8 mouse cellular contexts compared by ENCODE assay signal in genomic region chr6:56715270-56715666, GRCm38 (mm10). TPM values are rescaled to one million over a fixed set of nuclear protein-coding genes. Genes with fewer than 3 reads are reported as not detected.
A peak's percentile ranks its signal among the peaks of the same experiment; 100 is the strongest.
DNase-seq lines count a peak whose midpoint lies in the region; ATAC-seq and TF ChIP-seq lines count a peak whose summit lies in the region.

No protein-coding gene starts in this region.

- WGBS in heart, adult 2 months = under 1% methylated on average over 25 of the region's 25 CpGs
- under 1% methylated on average over 25 of the region's 25 CpGs for WGBS in embryonic facial prominence, embryonic 13.5 days
- WGBS in intestine, embryonic 14.5 days = under 1% methylated on average over 25 of the region's 25 CpGs

- peak; percentile 43; the same call in 1 of the 2 replicates for ATAC-seq in embryonic facial prominence, embryonic 13.5 days (ENCODE audit: insufficient number of reproducible peaks, insufficient read depth, low FRiP score, low TSS enrichment, low read depth)
- peak; percentile 38; the same call in 1 of the 2 replicates for ATAC-seq in intestine, embryonic 14.5 days (replicated peaks; ENCODE audit: low FRiP score, low TSS enrichment, low read depth)

- peak overlapping the region; percentile 98 for H3K27ac ChIP-seq in heart, adult 2 months
- H3K27ac ChIP-seq in ES-Bruce4 (ENCODE audit: insufficient read depth, low read length) = peak overlapping the region; percentile 55
- H3K27ac ChIP-seq in embryonic facial prominence, embryonic 13.5 days = peak overlapping the region; percentile 95
- H3K27ac ChIP-seq in intestine, embryonic 14.5 days (ENCODE audit: low read depth) = peak overlapping the region; percentile 95

- peak overlapping the region; percentile 88 for H3K9ac ChIP-seq in heart, adult 2 months (ENCODE audit: low read depth, low read length)
- peak overlapping the region; percentile 73 for H3K9ac ChIP-seq in ES-Bruce4 (ENCODE audit: low read depth, poor library complexity, severe bottlenecking)
- peak overlapping the region; percentile 83 for H3K9ac ChIP-seq in embryonic facial prominence, embryonic 13.5 days
- peak overlapping the region; percentile 76 for H3K9ac ChIP-seq in intestine, embryonic 14.5 days (ENCODE audit: low read length)

- TF ChIP-seq CTCF in heart, adult 2 months (IDR thresholded peaks at IDR 0.05) = no peak; the same call in 1 of the 2 replicates
- no peak for TF ChIP-seq CTCF in ES-Bruce4 (IDR thresholded peaks at IDR 0.05; ENCODE audit: low read depth, low read length)

- no peak for DNase-seq in heart, adult 2 months
- no peak for DNase-seq in heart, postnatal 36 days
- DNase-seq in intestine, embryonic 14.5 days (ENCODE audit: low spot score) = no peak
- DNase-seq in lung, postnatal 25 days (ENCODE audit: low spot score) = peak; percentile 43
- DNase-seq in right cerebral cortex, postnatal 25 days = no peak
- no peak for DNase-seq in thymus, postnatal 25 days

- no peak for TF ChIP-seq EP300 in heart, adult 2 months (IDR thresholded peaks at IDR 0.05; ENCODE audit: insufficient read depth, low read depth, low read length)
- no peak for TF ChIP-seq EP300 in ES-Bruce4 (IDR thresholded peaks at IDR 0.05; ENCODE audit: insufficient read depth, low read depth, low read length)

- H3K27me3 ChIP-seq in heart, adult 2 months (ENCODE audit: control insufficient read depth, insufficient read depth, low read length) = no peaks in the 10 kb centered on the region
- no peaks in the 10 kb centered on the region for H3K27me3 ChIP-seq in ES-Bruce4 (ENCODE audit: control insufficient read depth, insufficient read depth, low read length, poor library complexity, severe bottlenecking)
- no peaks in the 10 kb centered on the region for H3K27me3 ChIP-seq in embryonic facial prominence, embryonic 13.5 days
- H3K27me3 ChIP-seq in intestine, embryonic 14.5 days (replicated peaks; ENCODE audit: control insufficient read depth, insufficient read depth, low read length) = no peaks in the 10 kb centered on the region

- peaks cover 1% of the 10 kb centered on the region for H3K4me1 ChIP-seq in heart, adult 2 months (ENCODE audit: control insufficient read depth, insufficient read depth, low read length)
- no peaks in the 10 kb centered on the region for H3K4me1 ChIP-seq in ES-Bruce4 (ENCODE audit: control insufficient read depth, insufficient read depth, low read length)
- peaks cover 12% of the 10 kb centered on the region for H3K4me1 ChIP-seq in embryonic facial prominence, embryonic 13.5 days
- H3K4me1 ChIP-seq in intestine, embryonic 14.5 days (replicated peaks; ENCODE audit: control insufficient read depth, insufficient read depth, low read length) = peaks cover 12% of the 10 kb centered on the region

- H3K4me3 ChIP-seq in heart, adult 2 months = peak overlapping the region; percentile 100
- peak overlapping the region; percentile 91 for H3K4me3 ChIP-seq in ES-Bruce4 (ENCODE audit: low read depth, low read length)
- H3K4me3 ChIP-seq in embryonic facial prominence, embryonic 13.5 days = peak overlapping the region; percentile 78
- peak overlapping the region; percentile 81 for H3K4me3 ChIP-seq in intestine, embryonic 14.5 days (ENCODE audit: low read depth, low read length)

- intact Hi-C loops in heart, adult 2 months (cut with DNase I) = loop anchor here (5.0 to 10.0 kb wide), 3 partner anchors 207 to 990 kb away; partner anchors contain the start of genes Lancl2, Nt5c3, Ppm1k and Vmn1r4
- intact Hi-C loops in heart, postnatal 36 days (cut with DNase I) = loop anchor here (2.0 to 10.0 kb wide), 3 partner anchors 82 to 980 kb away; partner anchors contain the start of genes Kbtbd2, Ppm1k and Pyurf

- no peak for TF ChIP-seq POLR2A in heart, adult 2 months (IDR thresholded peaks at IDR 0.05; ENCODE audit: insufficient read depth, low read depth, low read length)
- no peak for TF ChIP-seq POLR2A in ES-Bruce4 (IDR thresholded peaks at IDR 0.05; ENCODE audit: insufficient read depth, low read length)

- no peaks in the 10 kb centered on the region for H3K9me3 ChIP-seq in ES-Bruce4 (replicated peaks; ENCODE audit: control insufficient read depth, insufficient read depth, low read length, poor library complexity, severe bottlenecking)
- no peaks in the 10 kb centered on the region for H3K9me3 ChIP-seq in embryonic facial prominence, embryonic 13.5 days
- H3K9me3 ChIP-seq in intestine, embryonic 14.5 days (ENCODE audit: control insufficient read depth, low read length) = no peaks in the 10 kb centered on the region

- no peaks in the 10 kb centered on the region for H3K79me2 ChIP-seq in heart, adult 2 months (replicated peaks; ENCODE audit: control insufficient read depth, insufficient read depth, low read length)

- H3K4me2 ChIP-seq in embryonic facial prominence, embryonic 13.5 days = peak overlapping the region; percentile 64
- H3K4me2 ChIP-seq in intestine, embryonic 14.5 days (ENCODE audit: low read length) = peak overlapping the region; percentile 75

- H3K36me3 ChIP-seq in heart, adult 2 months (ENCODE audit: control insufficient read depth, insufficient read depth, low read length) = no peaks in the 10 kb centered on the region; the same call in 1 of the 2 replicates
- no peaks in the 10 kb centered on the region for H3K36me3 ChIP-seq in ES-Bruce4 (ENCODE audit: control insufficient read depth, insufficient read depth, low read length, poor library complexity, severe bottlenecking)
- H3K36me3 ChIP-seq in embryonic facial prominence, embryonic 13.5 days = no peaks in the 10 kb centered on the region
- H3K36me3 ChIP-seq in intestine, embryonic 14.5 days (ENCODE audit: control insufficient read depth, insufficient read depth, low read length) = no peaks in the 10 kb centered on the region

RNA-seq across cellular contexts. Expression of gene Avl9, which starts 0.6 kb away (rescaled TPM):
- total RNA-seq in heart, adult 2 months (2021) = 1 to 10 TPM; 5.8 to 6.9 TPM
- polyA plus RNA-seq in heart, adult 2 months (2012; rRNA removed) = 2.0 and 3.2 TPM in 2 replicates
- total RNA-seq in heart, postnatal 36 days (2021) = 1 to 10 TPM; 6.5 to 7.5 TPM
- 23.8 and 26.2 TPM in 2 replicates for polyA plus RNA-seq in ES-Bruce4 (2011; ENCODE audit: insufficient read depth, insufficient read length, low read depth, missing spikeins)
- 11.4 and 13.2 TPM in 2 replicates for polyA plus RNA-seq in embryonic facial prominence, embryonic 13.5 days (2015; fragmentation: Nextera tagmentation; extraction: Ambion mirVana)
- polyA plus RNA-seq in intestine, embryonic 14.5 days (2014; fragmentation: Nextera tagmentation; extraction: Ambion mirVana) = 18.2 and 18.8 TPM in 2 replicates

RNA-seq across cellular contexts. Expression of gene Lsm5, which starts 10.8 kb away (rescaled TPM):
- total RNA-seq in heart, adult 2 months (2021) = 10 to 100 TPM; 15.7 to 18.0 TPM
- polyA plus RNA-seq in heart, adult 2 months (2012; rRNA removed) = 4.2 and 6.3 TPM in 2 replicates
- 10 to 100 TPM; 13.2 to 14.9 TPM for total RNA-seq in heart, postnatal 36 days (2021)
- 149 and 182 TPM in 2 replicates for polyA plus RNA-seq in ES-Bruce4 (2011; ENCODE audit: insufficient read depth, insufficient read length, low read depth, missing spikeins)
- polyA plus RNA-seq in embryonic facial prominence, embryonic 13.5 days (2015; fragmentation: Nextera tagmentation; extraction: Ambion mirVana) = 137 and 163 TPM in 2 replicates
- polyA plus RNA-seq in intestine, embryonic 14.5 days (2014; fragmentation: Nextera tagmentation; extraction: Ambion mirVana) = 146 TPM in 2 replicates

Comparison
In these comparisons a context has a peak if more than half of its experiments do, and no peak if none do; other contexts are left out.
1. RNA of gene Lsm5, which starts 10.8 kb away (polyA plus RNA-seq): 149 to 182 TPM in ES-Bruce4, 137 to 163 TPM in embryonic facial prominence, embryonic 13.5 days and 146 TPM in intestine, embryonic 14.5 days; 4.2 to 6.3 TPM in heart, adult 2 months; every median in the first group is over 10 times any median in the second.
2. Peak in every context shown above with its lines, with median percentiles within 50 percentile points of each other: H3K27ac ChIP-seq, H3K4me3 ChIP-seq and H3K9ac ChIP-seq.